Mouse (Mus musculus): ENCODE data around the gene Hist1h4b. TPM values are rescaled to one million over a fixed set of nuclear protein-coding genes. Genes with fewer than 3 reads are reported as not detected.
"Not testable (repeated sequence)": the region's sequence is repeated elsewhere in the genome, so short reads cannot be mapped to it uniquely, and the experiment has no call there.

Gene Hist1h4b
- polyA plus RNA-seq, 2 experiments: 4.4 to 26.6 TPM

DNA sequence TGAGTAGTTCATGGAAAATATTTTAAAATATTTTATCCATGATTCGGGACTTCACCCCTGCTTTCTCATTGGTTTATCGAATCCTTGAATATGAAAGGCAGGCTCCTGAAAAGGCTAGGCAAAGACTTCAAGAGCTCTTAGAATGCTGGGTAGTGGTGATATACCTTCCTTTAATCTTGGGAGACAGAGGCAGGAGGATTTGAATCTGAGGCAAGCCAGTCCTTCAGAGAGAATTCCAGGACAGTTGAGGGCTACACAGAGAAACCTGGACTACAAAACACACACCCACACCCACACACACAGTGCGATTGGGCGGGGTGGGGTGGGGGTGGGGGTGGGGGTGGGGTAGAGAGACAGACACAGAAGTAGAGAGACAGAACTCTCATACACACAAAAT is 8.9 kb upstream of the Hist1h4b start:
- DNase-seq (ENCODE audit: low spot score) (no peak), ATAC-seq (ENCODE audit: low FRiP score, low read depth) (no peak)
- H3K27me3 ChIP-seq (ENCODE audit: control insufficient read depth, insufficient read depth, low read length): no peaks in the 10 kb centered on the region
- H3K4me3 ChIP-seq (replicated peaks; ENCODE audit: low read length): peak overlapping the region; percentile 42; the same call in 1 of the 2 replicates
- H3K9ac ChIP-seq (ENCODE audit: low read depth, low read length, severe bottlenecking): no peak overlapping the region
- no peaks in the 10 kb centered on the region for H3K9me3 ChIP-seq (ENCODE audit: control insufficient read depth, low read length)
- 11% methylated on average over 4 of the region's 4 CpGs for WGBS
- H3K27ac ChIP-seq (replicated peaks; ENCODE audit: low read depth, low read length): peak overlapping the region; percentile 96
- peak overlapping the region; percentile 54; the same call in 1 of the 2 replicates for H3K4me2 ChIP-seq (replicated peaks; ENCODE audit: low read depth, low read length, severe bottlenecking)
- peaks cover 12% of the 10 kb centered on the region; the same call in 1 of the 2 replicates for H3K4me1 ChIP-seq (ENCODE audit: control insufficient read depth, insufficient read depth, low read length)
- no peak for TF ChIP-seq POLR2A (IDR thresholded peaks at IDR 0.05; ENCODE audit: borderline replicate concordance, extremely low read depth, insufficient read depth, insufficient read length)
- H3K36me3 ChIP-seq (ENCODE audit: control insufficient read depth, insufficient read depth, low read length): no peaks in the 10 kb centered on the region

DNA sequence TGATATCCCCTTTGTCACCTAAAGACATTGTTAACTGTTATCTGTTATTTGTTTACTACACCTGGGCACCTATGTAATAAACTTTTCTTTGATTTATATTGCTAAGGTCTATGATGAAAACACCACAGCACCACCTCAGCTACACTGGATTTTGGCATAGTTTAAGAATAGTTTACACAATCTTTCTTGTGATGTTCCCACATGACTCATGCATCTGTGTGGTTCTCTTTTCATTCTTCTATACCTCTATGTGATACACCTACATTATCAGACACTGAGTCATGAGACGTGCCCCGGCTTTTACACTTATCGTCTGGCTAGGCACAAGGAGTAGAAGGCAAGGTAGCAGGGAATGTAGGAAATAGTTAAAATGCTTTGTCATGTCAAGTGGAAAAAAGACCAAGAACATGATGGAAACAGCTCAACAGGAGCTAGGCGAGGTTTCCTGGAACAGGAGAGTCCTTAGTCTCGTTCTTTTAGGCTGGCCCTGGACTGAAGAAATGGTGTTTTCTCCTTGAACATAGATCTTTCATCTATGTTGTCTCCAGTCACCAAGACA is 7.2 kb upstream of the Hist1h4b start:
- Histone ChIP-seq H3K27ac (replicated peaks; ENCODE audit: low read depth, low read length) (peak overlapping the region; percentile 93), H3K27me3 (ENCODE audit: control insufficient read depth, insufficient read depth, low read length) (no peaks in the 10 kb centered on the region), H3K4me2 (replicated peaks; ENCODE audit: low read depth, low read length, severe bottlenecking) (no peak overlapping the region), H3K9ac (ENCODE audit: low read depth, low read length, severe bottlenecking) (no peak overlapping the region), H3K36me3 (ENCODE audit: control insufficient read depth, insufficient read depth, low read length) (no peaks in the 10 kb centered on the region), H3K4me1 (ENCODE audit: control insufficient read depth, insufficient read depth, low read length) (peaks cover 12% of the 10 kb centered on the region; the same call in 1 of the 2 replicates), H3K4me3 (replicated peaks; ENCODE audit: low read length) (no peak overlapping the region), H3K9me3 (ENCODE audit: control insufficient read depth, low read length) (no peaks in the 10 kb centered on the region)
- 88% methylated on average over 5 of the region's 5 CpGs for WGBS
- no peak for ATAC-seq (ENCODE audit: low FRiP score, low read depth)
- no peak for DNase-seq (ENCODE audit: low spot score)
- TF ChIP-seq POLR2A (IDR thresholded peaks at IDR 0.05; ENCODE audit: borderline replicate concordance, extremely low read depth, insufficient read depth, insufficient read length): no peak

DNA sequence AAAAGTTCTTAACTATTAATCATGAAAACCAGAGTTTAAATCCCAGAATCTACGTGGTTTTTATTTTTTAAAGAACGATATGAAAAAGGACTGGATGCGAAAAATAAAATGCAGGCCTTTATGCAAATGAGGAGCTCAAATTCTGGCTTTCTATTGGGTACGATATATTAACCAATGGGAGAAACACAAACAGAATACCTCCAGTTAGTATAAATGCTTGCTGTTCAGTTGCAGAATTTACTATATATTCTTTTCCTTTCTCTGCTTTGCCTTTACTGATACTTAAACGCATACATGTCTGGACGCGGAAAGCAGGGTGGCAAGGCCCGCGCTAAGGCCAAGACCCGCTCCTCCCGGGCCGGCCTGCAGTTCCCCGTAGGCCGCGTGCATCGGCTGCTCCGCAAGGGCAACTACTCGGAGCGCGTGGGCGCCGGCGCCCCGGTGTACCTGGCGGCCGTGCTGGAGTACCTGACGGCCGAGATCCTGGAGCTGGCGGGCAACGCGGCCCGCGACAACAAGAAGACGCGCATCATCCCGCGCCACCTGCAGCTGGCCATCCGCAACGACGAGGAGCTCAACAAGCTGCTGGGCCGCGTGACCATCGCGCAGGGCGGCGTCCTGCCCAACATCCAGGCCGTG is 5.9 kb upstream of the Hist1h4b start, which contains the start of gene Hist1h2ab:
Gene Hist1h2ab, plus strand, starts transcription at position 288 of the 639 bp plus-strand sequence.
- H3K36me3 ChIP-seq (ENCODE audit: control insufficient read depth, insufficient read depth, low read length); H3K9me3 ChIP-seq (ENCODE audit: control insufficient read depth, low read length); H3K27me3 ChIP-seq (ENCODE audit: control insufficient read depth, insufficient read depth, low read length): not testable (repeated sequence)
- Histone ChIP-seq H3K4me3 (replicated peaks; ENCODE audit: low read length) (peak within 1 kb of the TSS; percentile 42), H3K27ac (replicated peaks; ENCODE audit: low read depth, low read length) (peak within 1 kb of the TSS; percentile 93), H3K9ac (ENCODE audit: low read depth, low read length, severe bottlenecking) (peak within 1 kb of the TSS; percentile 61), H3K4me2 (replicated peaks; ENCODE audit: low read depth, low read length, severe bottlenecking) (peak within 1 kb of the TSS; percentile 55), H3K4me1 (ENCODE audit: control insufficient read depth, insufficient read depth, low read length) (peaks cover 12% of the 10 kb centered on the region; the same call in 1 of the 2 replicates)
- peak; percentile 78; the same call in 1 of the 2 replicates for TF ChIP-seq POLR2A (IDR thresholded peaks at IDR 0.05; ENCODE audit: borderline replicate concordance, extremely low read depth, insufficient read depth, insufficient read length)
- WGBS: under 1% methylated on average over 25 of the region's 47 CpGs
- ATAC-seq (ENCODE audit: low FRiP score, low read depth): peak; percentile 60
- peak; percentile 90 for DNase-seq (ENCODE audit: low spot score)

DNA sequence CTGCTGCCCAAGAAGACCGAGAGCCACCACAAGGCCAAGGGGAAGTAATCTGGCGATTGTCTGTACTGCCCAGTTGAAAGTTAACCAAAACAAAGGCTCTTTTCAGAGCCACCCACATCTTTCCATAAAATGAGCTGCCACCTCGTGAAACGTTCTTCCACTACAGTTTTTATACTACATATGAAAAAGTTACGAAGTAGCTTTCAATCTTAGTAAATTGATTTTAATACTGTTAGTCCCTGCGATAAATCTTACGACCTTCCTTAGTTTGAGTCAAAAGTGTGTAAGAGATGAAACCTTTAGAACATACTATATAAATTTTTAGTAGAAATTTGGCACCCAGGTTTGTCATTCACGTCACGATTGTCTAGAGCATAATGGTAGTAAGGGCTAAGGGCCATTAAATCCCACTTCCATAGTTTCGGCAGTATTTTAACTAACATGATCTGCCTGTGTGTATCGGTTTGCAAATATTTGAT is 5.3 kb upstream of the Hist1h4b start:
- Histone ChIP-seq H3K27me3 (ENCODE audit: control insufficient read depth, insufficient read depth, low read length) (no peaks in the 10 kb centered on the region), H3K36me3 (ENCODE audit: control insufficient read depth, insufficient read depth, low read length) (no peaks in the 10 kb centered on the region), H3K27ac (replicated peaks; ENCODE audit: low read depth, low read length) (peak overlapping the region; percentile 93), H3K9me3 (ENCODE audit: control insufficient read depth, low read length) (no peaks in the 10 kb centered on the region), H3K9ac (ENCODE audit: low read depth, low read length, severe bottlenecking) (peak overlapping the region; percentile 61), H3K4me3 (replicated peaks; ENCODE audit: low read length) (peak overlapping the region; percentile 42), H3K4me2 (replicated peaks; ENCODE audit: low read depth, low read length, severe bottlenecking) (peak overlapping the region; percentile 55), H3K4me1 (ENCODE audit: control insufficient read depth, insufficient read depth, low read length) (peaks cover 12% of the 10 kb centered on the region; the same call in 1 of the 2 replicates)
- no peak for ATAC-seq (ENCODE audit: low FRiP score, low read depth)
- no peak for TF ChIP-seq POLR2A (IDR thresholded peaks at IDR 0.05; ENCODE audit: borderline replicate concordance, extremely low read depth, insufficient read depth, insufficient read length)
- peak; percentile 53 for DNase-seq (ENCODE audit: low spot score)
- WGBS: 1% methylated on average over 11 of the region's 11 CpGs

DNA sequence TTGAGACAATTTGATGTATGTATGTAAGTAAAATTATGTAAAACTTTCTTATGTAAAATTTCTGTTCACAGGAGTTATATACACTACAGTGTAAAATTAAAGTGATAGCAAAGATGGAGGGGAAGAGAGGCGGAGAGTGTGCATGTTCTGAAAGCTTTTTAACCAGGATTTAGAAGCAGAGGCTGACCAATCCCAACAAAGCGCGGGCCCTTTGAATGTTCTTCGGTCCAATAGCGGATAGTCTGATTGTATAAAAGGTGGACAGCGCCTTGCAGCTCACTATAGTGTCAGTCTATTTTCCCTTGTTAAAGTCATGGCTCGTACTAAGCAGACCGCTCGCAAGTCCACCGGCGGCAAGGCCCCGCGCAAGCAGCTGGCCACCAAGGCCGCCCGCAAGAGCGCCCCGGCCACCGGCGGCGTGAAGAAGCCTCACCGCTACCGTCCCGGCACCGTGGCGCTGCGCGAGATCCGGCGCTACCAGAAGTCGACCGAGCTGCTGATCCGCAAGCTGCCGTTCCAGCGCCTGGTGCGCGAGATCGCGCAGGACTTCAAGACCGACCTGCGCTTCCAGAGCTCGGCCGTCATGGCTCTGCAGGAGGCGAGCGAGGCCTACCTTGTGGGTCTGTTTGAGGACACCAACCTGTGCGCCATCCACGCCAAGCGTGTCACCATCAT is 4.6 kb upstream of the Hist1h4b start, which contains the start of gene Hist1h3b:
Gene Hist1h3b, plus strand, starts transcription at position 201 of the 675 bp plus-strand sequence.
- H3K4me2 ChIP-seq (replicated peaks; ENCODE audit: low read depth, low read length, severe bottlenecking): peak within 1 kb of the TSS; percentile 55
- peak; percentile 100 for DNase-seq (ENCODE audit: low spot score)
- peak within 1 kb of the TSS; percentile 61 for H3K9ac ChIP-seq (ENCODE audit: low read depth, low read length, severe bottlenecking)
- peak; percentile 43; the same call in 1 of the 2 replicates for TF ChIP-seq POLR2A (IDR thresholded peaks at IDR 0.05; ENCODE audit: borderline replicate concordance, extremely low read depth, insufficient read depth, insufficient read length)
- not testable (repeated sequence) for H3K27me3 ChIP-seq (ENCODE audit: control insufficient read depth, insufficient read depth, low read length); H3K36me3 ChIP-seq (ENCODE audit: control insufficient read depth, insufficient read depth, low read length); H3K4me1 ChIP-seq (ENCODE audit: control insufficient read depth, insufficient read depth, low read length); H3K9me3 ChIP-seq (ENCODE audit: control insufficient read depth, low read length)
- H3K4me3 ChIP-seq (replicated peaks; ENCODE audit: low read length): peak within 1 kb of the TSS; percentile 42
- peak; percentile 81 for ATAC-seq (ENCODE audit: low FRiP score, low read depth)
- H3K27ac ChIP-seq (replicated peaks; ENCODE audit: low read depth, low read length): peak within 1 kb of the TSS; percentile 93
- under 1% methylated on average over 15 of the region's 47 CpGs for WGBS
